Mouse (Mus musculus) kidney, postnatal 4 days (tissue): ENCODE results near the gene Rem1.

Experiments used
- DNase-seq, 2 experiments: peaks; one replicate each; pipeline ENCODE4 v3.0.0; 2021; ENCODE audit warnings: mixed read lengths in 2 of 2

Gene Rem1

GRCm38 (mm10) chr2:152678302-152678701 lies 51.6 kb downstream of the Rem1 start:
- peak in 1 of 2 experiments; percentile 63 for DNase-seq

- DNase-seq: no peak
These were observed 52.2 kb downstream of the Rem1 start for GRCm38 (mm10) chr2:152678925-152679324.

- DNase-seq: peak; percentile 41 to 62
These were observed 53.1 kb downstream of the Rem1 start for GRCm38 (mm10) chr2:152679701-152680355.

- DNase-seq: no peak
These were observed 56.3 kb downstream of the Rem1 start for GRCm38 (mm10) chr2:152683086-152683485.
